Mouse (Mus musculus) hindbrain, embryonic 12.5 days (tissue): ENCODE data around the gene Sec31b. TPM values are rescaled to one million over a fixed set of nuclear protein-coding genes. Genes with fewer than 3 reads are reported as not detected.

ENCODE experiments used
- ATAC-seq: fragments of 200-750 bp; cut with Nextera tagmentation; 2 replicates; pipeline ENCODE4 v1.8.0; 2017; ENCODE audit warnings: moderate TSS enrichment; ENCODE audit not compliant: low FRiP score
- H3K27ac ChIP-seq: fragments of 300-500 bp; sonication (generic); 2 replicates; pipeline ENCODE4 v1.5.1; 2016; ENCODE audit warnings: mild to moderate bottlenecking
- H3K27me3 ChIP-seq: fragments of 300-500 bp; sonication (generic); 2 replicates; pipeline ENCODE4 v1.6.1; 2016; ENCODE audit warnings: mild to moderate bottlenecking
- H3K36me3 ChIP-seq: fragments of 300-500 bp; sonication (generic); 2 replicates; pipeline ENCODE4 v1.6.1; 2016; ENCODE audit warnings: mild to moderate bottlenecking
- H3K4me1 ChIP-seq: fragments of 300-500 bp; sonication (generic); 2 replicates; pipeline ENCODE4 v1.6.1; 2016
- H3K4me2 ChIP-seq: fragments of 300-500 bp; sonication (generic); replicated peaks from 2 replicates; pipeline ENCODE4 v1.6.1; 2016; ENCODE audit warnings: mild to moderate bottlenecking
- H3K4me3 ChIP-seq: fragments of 300-500 bp; sonication (generic); 2 replicates; pipeline ENCODE4 v1.5.1; 2016; ENCODE audit warnings: mild to moderate bottlenecking
- H3K9ac ChIP-seq: fragments of 300-500 bp; sonication (generic); 2 replicates; pipeline ENCODE4 v1.6.1; 2016; ENCODE audit warnings: mild to moderate bottlenecking, moderate library complexity
- H3K9me3 ChIP-seq: fragments of 300-500 bp; sonication (generic); replicated peaks from 2 replicates; pipeline ENCODE4 v1.6.1; 2016; ENCODE audit warnings: mild to moderate bottlenecking
- WGBS: fragments of 180-500 bp; shearing (Covaris S2); methylation state at CpG from one replicate; pipeline ENCODE4 v1.1.7; 2016; 5-methylcytosine and 5-hydroxymethylcytosine counted together
- polyA plus RNA-seq: library from polyadenylated mRNA; unstranded; fragments of >200 nt; fragmentation: Nextera tagmentation; extraction: Ambion mirVana; gene quantifications from 2 replicates; pipeline ENCODE4 v1.2.1, GENCODE M21; 2016

The Sec31b gene
- polyA plus RNA-seq, 1 experiment from 2014 or later: 0.71 TPM

GRCm38 (mm10) chr19:44500240-44500639, 45.4 kb downstream of the Sec31b start:
- H3K9ac ChIP-seq: no peak overlapping the region
- H3K4me2 ChIP-seq: no peak overlapping the region
- H3K4me1 ChIP-seq: 0 out of 2 replicates have a peak, but pooled peaks cover 2% of the 10 kb centered on the region
- H3K27me3 ChIP-seq: peaks cover 98% of the 10 kb centered on the region
- no peaks in the 10 kb centered on the region for H3K36me3 ChIP-seq
- no peak for ATAC-seq
- H3K4me3 ChIP-seq: no peak overlapping the region
- H3K27ac ChIP-seq: no peak overlapping the region
- H3K9me3 ChIP-seq: no peaks in the 10 kb centered on the region
- 48% methylated on average over 5 of the region's 5 CpGs for WGBS

DNA sequence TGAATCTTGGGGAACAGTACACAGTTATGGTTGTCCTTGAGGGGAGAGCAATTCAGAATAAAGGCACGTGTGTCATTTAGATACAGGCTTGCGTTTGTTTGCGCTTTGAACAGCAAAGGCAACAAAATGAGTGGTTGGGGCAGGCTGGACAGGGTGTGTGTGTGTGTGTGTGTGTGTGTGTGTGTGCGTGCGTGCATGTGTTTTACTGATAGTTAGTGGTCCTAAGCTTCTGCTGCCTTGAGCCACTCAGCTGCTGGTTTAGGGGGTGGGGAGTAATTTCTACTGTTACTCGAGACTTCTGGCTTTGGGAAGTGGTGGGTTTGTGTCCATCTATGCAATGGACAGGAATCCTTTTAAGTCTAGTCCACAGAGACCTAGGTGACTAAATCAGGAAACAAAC, 46.7 kb downstream of the Sec31b start:
- Histone ChIP-seq H3K27me3 (peaks cover 96% of the 10 kb centered on the region), H3K27ac (no peak overlapping the region), H3K4me3 (no peak overlapping the region), H3K36me3 (no peaks in the 10 kb centered on the region), H3K9ac (no peak overlapping the region), H3K4me2 (no peak overlapping the region), H3K9me3 (no peaks in the 10 kb centered on the region), H3K4me1 (0 out of 2 replicates have a peak, but pooled peaks cover 2% of the 10 kb centered on the region)
- no peak for ATAC-seq
- 66% methylated on average over 6 of the region's 6 CpGs for WGBS

DNA sequence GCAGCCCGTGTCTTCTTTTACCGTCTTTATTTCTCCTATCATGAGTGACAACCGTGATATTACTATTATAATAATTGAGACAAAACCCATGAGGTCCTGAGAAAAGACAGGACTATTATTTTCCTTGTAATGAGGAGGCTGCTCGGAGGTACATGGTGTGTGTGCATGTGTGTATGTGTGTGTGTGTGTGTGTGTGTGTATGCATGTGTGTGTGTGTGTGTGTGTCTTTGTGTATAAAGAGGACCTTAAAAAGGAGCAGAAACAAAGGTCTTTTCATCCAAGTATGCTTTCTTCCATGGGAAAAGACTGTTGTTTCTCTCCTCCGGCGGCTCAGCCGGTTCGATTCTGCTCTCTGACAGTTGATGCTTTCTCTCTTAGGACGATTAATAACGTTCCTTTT, 48.7 kb downstream of the Sec31b start:
- whole genome bisulfite sequencing: 27% methylated on average over 10 of the region's 10 CpGs
- Histone ChIP-seq H3K4me1 (0 out of 2 replicates have a peak, but pooled peaks cover 2% of the 10 kb centered on the region), H3K27me3 (peaks cover 96% of the 10 kb centered on the region), H3K4me2 (no peak overlapping the region), H3K4me3 (no peak overlapping the region), H3K9ac (no peak overlapping the region), H3K36me3 (no peaks in the 10 kb centered on the region), H3K9me3 (no peaks in the 10 kb centered on the region), H3K27ac (no peak overlapping the region)
- ATAC-seq: peak; percentile 32; the same call in 1 of the 2 replicates

- WGBS: 39% methylated on average over 8 of the region's 8 CpGs
- H3K27ac ChIP-seq: no peak overlapping the region
- 0 out of 2 replicates have a peak, but pooled peaks cover 2% of the 10 kb centered on the region for H3K4me1 ChIP-seq
- no peaks in the 10 kb centered on the region for H3K36me3 ChIP-seq
- H3K9me3 ChIP-seq: no peaks in the 10 kb centered on the region
- peak; percentile 52; the same call in 1 of the 2 replicates for ATAC-seq
- peaks cover 96% of the 10 kb centered on the region for H3K27me3 ChIP-seq
- no peak overlapping the region for H3K4me2 ChIP-seq
- H3K4me3 ChIP-seq: no peak overlapping the region
- no peak overlapping the region for H3K9ac ChIP-seq
Measured at GRCm38 (mm10) chr19:44496511-44496910, 49.2 kb downstream of the Sec31b start.

GRCm38 (mm10) chr19:44493128-44493527, 52.5 kb downstream of the Sec31b start, which contains the start of gene Wnt8b:
Gene Wnt8b (plus strand): TSS chr19:44493472.
- no peak within 1 kb of the TSS for H3K4me3 ChIP-seq
- H3K36me3 ChIP-seq: no peaks in the 10 kb centered on the region
- 27% methylated on average over 8 of the region's 8 CpGs for WGBS
- H3K27ac ChIP-seq: no peak within 1 kb of the TSS
- no peak for ATAC-seq
- no peak within 1 kb of the TSS for H3K4me2 ChIP-seq
- no peaks in the 10 kb centered on the region for H3K4me1 ChIP-seq
- H3K9ac ChIP-seq: no peak within 1 kb of the TSS
- H3K9me3 ChIP-seq: no peaks in the 10 kb centered on the region
- H3K27me3 ChIP-seq: peaks cover 91% of the 10 kb centered on the region

- peaks cover 47% of the 10 kb centered on the region for H3K27me3 ChIP-seq
Measured at GRCm38 (mm10) chr19:44487266-44487665, 58.4 kb downstream of the Sec31b start.

GRCm38 (mm10) chr19:44476541-44476940, 69.1 kb downstream of the Sec31b start:
- 53% methylated on average over 3 of the region's 3 CpGs for WGBS
- ATAC-seq: no peak

More at GRCm38 (mm10) chr19:44487266-44487665, 58.4 kb downstream of the Sec31b start:
- Histone ChIP-seq H3K27ac (no peak overlapping the region), H3K4me1 (no peaks in the 10 kb centered on the region), H3K9me3 (no peaks in the 10 kb centered on the region), H3K4me3 (no peak overlapping the region), H3K4me2 (no peak overlapping the region), H3K9ac (no peak overlapping the region), H3K36me3 (no peaks in the 10 kb centered on the region)
- ATAC-seq: no peak
- whole genome bisulfite sequencing: 8% methylated on average over 8 of the region's 8 CpGs

DNA sequence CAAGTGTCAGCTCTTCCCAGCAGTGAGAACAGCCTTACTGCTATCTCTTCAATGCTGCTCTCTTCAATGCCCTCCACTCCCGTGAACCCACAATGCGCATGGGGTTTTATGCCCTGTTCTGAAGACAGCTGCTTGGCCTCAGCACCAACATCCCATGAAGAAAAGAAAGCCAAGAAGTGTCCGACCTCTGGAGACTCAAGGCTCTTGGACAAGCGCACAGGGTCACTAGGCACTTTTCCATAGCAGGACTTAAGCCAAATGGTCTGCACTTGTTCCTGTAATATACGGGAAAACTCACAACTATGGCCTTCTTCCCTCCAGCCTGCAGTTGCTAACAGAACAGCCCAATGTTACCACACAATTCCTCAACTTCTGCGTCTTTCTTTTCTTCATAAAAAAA, 70.4 kb downstream of the Sec31b start:
- Histone ChIP-seq H3K27ac (no peak overlapping the region), H3K4me3 (no peak overlapping the region), H3K4me1 (no peaks in the 10 kb centered on the region), H3K36me3 (no peaks in the 10 kb centered on the region), H3K27me3 (peaks cover 13% of the 10 kb centered on the region), H3K9ac (no peak overlapping the region), H3K4me2 (no peak overlapping the region), H3K9me3 (no peaks in the 10 kb centered on the region)
- WGBS: 82% methylated on average over 6 of the region's 6 CpGs
- ATAC-seq: no peak

More at GRCm38 (mm10) chr19:44476541-44476940, 69.1 kb downstream of the Sec31b start:
- no peak overlapping the region for H3K4me2 ChIP-seq
- H3K27me3 ChIP-seq: peaks cover 13% of the 10 kb centered on the region
- H3K9me3 ChIP-seq: no peaks in the 10 kb centered on the region
- H3K4me3 ChIP-seq: no peak overlapping the region
- no peaks in the 10 kb centered on the region for H3K36me3 ChIP-seq
- no peak overlapping the region for H3K9ac ChIP-seq
- no peaks in the 10 kb centered on the region for H3K4me1 ChIP-seq
- H3K27ac ChIP-seq: no peak overlapping the region

DNA sequence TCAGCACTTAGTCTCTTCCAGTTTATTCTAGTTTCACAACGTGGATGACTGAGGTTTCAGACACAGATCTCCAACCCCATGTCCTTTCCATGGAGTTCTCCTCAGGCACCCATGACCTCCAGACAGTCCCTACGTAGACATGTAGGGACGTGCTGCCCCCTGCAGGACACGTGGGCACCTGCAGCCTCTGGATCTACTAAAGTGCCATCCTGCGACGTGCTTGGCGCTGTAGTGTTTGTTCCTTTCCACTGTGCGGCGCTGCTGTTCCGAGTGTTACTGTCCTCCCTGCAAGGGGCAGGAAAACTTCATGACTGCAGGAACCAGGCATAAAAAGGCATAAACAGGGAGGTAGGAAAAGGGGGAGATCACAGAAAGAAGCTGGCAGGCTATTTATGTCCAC, 71.5 kb downstream of the Sec31b start:
- H3K4me2 ChIP-seq: no peak overlapping the region
- H3K9me3 ChIP-seq: no peaks in the 10 kb centered on the region
- 4% methylated on average over 10 of the region's 10 CpGs for WGBS
- no peaks in the 10 kb centered on the region for H3K4me1 ChIP-seq
- no peaks in the 10 kb centered on the region for H3K36me3 ChIP-seq
- peaks cover 13% of the 10 kb centered on the region for H3K27me3 ChIP-seq
- H3K27ac ChIP-seq: no peak overlapping the region
- no peak for ATAC-seq
- H3K9ac ChIP-seq: no peak overlapping the region
- H3K4me3 ChIP-seq: no peak overlapping the region

Other genes with a start within 250 kb of the Sec31b start
- 0.07 and 0.10 TPM in 2 replicates for gene Scd4, start 212.8 kb downstream of the Sec31b start, polyA plus RNA-seq
- gene Scd1, start 138.0 kb downstream of the Sec31b start, polyA plus RNA-seq: 7.8 and 10.0 TPM in 2 replicates
- gene Wnt8b, start 52.4 kb downstream of the Sec31b start, polyA plus RNA-seq: 0.87 and 0.93 TPM in 2 replicates
- gene Gm20538, start 7.0 kb upstream of the Sec31b start, polyA plus RNA-seq: not detected in 2 replicates
- 400 and 440 TPM in 2 replicates for gene Ndufb8, start 9.6 kb upstream of the Sec31b start, polyA plus RNA-seq
- gene Hif1an, start 17.0 kb upstream of the Sec31b start, polyA plus RNA-seq: 42.0 TPM in 2 replicates
- 15.1 and 18.6 TPM in 2 replicates for gene Pax2, start 210.2 kb upstream of the Sec31b start, polyA plus RNA-seq